Mouse (Mus musculus): ENCODE data around the gene Ubqln4.

GRCm38 (mm10) chr3:88566116-88566515 is 12.6 kb downstream of the Ubqln4 start:
- TF ChIP-seq CTCF (IDR thresholded peaks at IDR 0.05) (no peak), EP300 (IDR thresholded peaks at IDR 0.05) (no peak)

Data from lung, postnatal 0 days (tissue).